Mouse (Mus musculus): ENCODE results near the gene Kat2b. TPM values are rescaled to one million over a fixed set of nuclear protein-coding genes. Genes with fewer than 3 reads are reported as not detected.
"Not testable (repeated sequence)": the region's sequence is repeated elsewhere in the genome, so short reads cannot be mapped to it uniquely, and the experiment has no call there.

Gene Kat2b
- 12.5 and 13.1 TPM in 2 replicates for polyA plus RNA-seq (2012; rRNA removed)

GRCm38 (mm10) chr17:53566161-53566918 is at the start of gene Kat2b:
TSS of gene Kat2b (plus strand) at chr17:53566861.
- TF ChIP-seq CTCF (IDR thresholded peaks at IDR 0.05; ENCODE audit: borderline replicate concordance, extremely low read depth, insufficient read depth, insufficient read length) (no peak), POLR2A (IDR thresholded peaks at IDR 0.05; ENCODE audit: borderline replicate concordance, extremely low read depth, insufficient read depth, insufficient read length, poor library complexity, severe bottlenecking) (no peak)
- DNase-seq (ENCODE audit: low read depth), result peak; percentile 79

- TF ChIP-seq POLR2A (IDR thresholded peaks at IDR 0.05; ENCODE audit: borderline replicate concordance, extremely low read depth, insufficient read depth, insufficient read length, poor library complexity, severe bottlenecking), result no peak
- TF ChIP-seq CTCF (IDR thresholded peaks at IDR 0.05; ENCODE audit: borderline replicate concordance, extremely low read depth, insufficient read depth, insufficient read length), result no peak
Observed at GRCm38 (mm10) chr17:53519364-53519763, 47.3 kb upstream of the Kat2b start.

GRCm38 (mm10) chr17:53520509-53520908 is 46.2 kb upstream of the Kat2b start:
- no peak for DNase-seq (ENCODE audit: low read depth)
- TF ChIP-seq POLR2A (IDR thresholded peaks at IDR 0.05; ENCODE audit: borderline replicate concordance, extremely low read depth, insufficient read depth, insufficient read length, poor library complexity, severe bottlenecking), result no peak
- no peak for TF ChIP-seq CTCF (IDR thresholded peaks at IDR 0.05; ENCODE audit: borderline replicate concordance, extremely low read depth, insufficient read depth, insufficient read length)

More at GRCm38 (mm10) chr17:53519364-53519763, 47.3 kb upstream of the Kat2b start:
- no peak for DNase-seq (ENCODE audit: low read depth)

GRCm38 (mm10) chr17:53528034-53528433 is 38.6 kb upstream of the Kat2b start:
- TF ChIP-seq POLR2A (IDR thresholded peaks at IDR 0.05; ENCODE audit: borderline replicate concordance, extremely low read depth, insufficient read depth, insufficient read length, poor library complexity, severe bottlenecking) (no peak), CTCF (IDR thresholded peaks at IDR 0.05; ENCODE audit: borderline replicate concordance, extremely low read depth, insufficient read depth, insufficient read length) (no peak)
- no peak for DNase-seq (ENCODE audit: low read depth)

GRCm38 (mm10) chr17:53531160-53531559 is 35.5 kb upstream of the Kat2b start:
- no peak for TF ChIP-seq CTCF (IDR thresholded peaks at IDR 0.05; ENCODE audit: borderline replicate concordance, extremely low read depth, insufficient read depth, insufficient read length)
- TF ChIP-seq POLR2A (IDR thresholded peaks at IDR 0.05; ENCODE audit: borderline replicate concordance, extremely low read depth, insufficient read depth, insufficient read length, poor library complexity, severe bottlenecking), result no peak
- no peak for DNase-seq (ENCODE audit: low read depth)

- DNase-seq (ENCODE audit: low read depth), result no peak
Observed at GRCm38 (mm10) chr17:53532425-53532824, 34.2 kb upstream of the Kat2b start.

GRCm38 (mm10) chr17:53539351-53539750 is 27.3 kb upstream of the Kat2b start, which contains the start of gene Pp2d1:
TSS of gene Pp2d1 (minus strand) at chr17:53539451.
- DNase-seq (ENCODE audit: low read depth), result not testable (repeated sequence)

More at GRCm38 (mm10) chr17:53532425-53532824, 34.2 kb upstream of the Kat2b start:
- TF ChIP-seq CTCF (IDR thresholded peaks at IDR 0.05; ENCODE audit: borderline replicate concordance, extremely low read depth, insufficient read depth, insufficient read length), result no peak

- DNase-seq (ENCODE audit: low read depth), result no peak
- no peak for TF ChIP-seq CTCF (IDR thresholded peaks at IDR 0.05; ENCODE audit: borderline replicate concordance, extremely low read depth, insufficient read depth, insufficient read length)
- TF ChIP-seq POLR2A (IDR thresholded peaks at IDR 0.05; ENCODE audit: borderline replicate concordance, extremely low read depth, insufficient read depth, insufficient read length, poor library complexity, severe bottlenecking), result no peak
Observed at GRCm38 (mm10) chr17:53542536-53542935, 24.1 kb upstream of the Kat2b start.

- peak; percentile 68 for DNase-seq (ENCODE audit: low read depth)
- TF ChIP-seq CTCF (IDR thresholded peaks at IDR 0.05; ENCODE audit: borderline replicate concordance, extremely low read depth, insufficient read depth, insufficient read length), result no peak
Observed at GRCm38 (mm10) chr17:53543591-53544324, 22.9 kb upstream of the Kat2b start.

- TF ChIP-seq CTCF (IDR thresholded peaks at IDR 0.05; ENCODE audit: borderline replicate concordance, extremely low read depth, insufficient read depth, insufficient read length) (no peak), POLR2A (IDR thresholded peaks at IDR 0.05; ENCODE audit: borderline replicate concordance, extremely low read depth, insufficient read depth, insufficient read length, poor library complexity, severe bottlenecking) (no peak)
- peak; percentile 84 for DNase-seq (ENCODE audit: low read depth)
Observed at GRCm38 (mm10) chr17:53551306-53552299, 15.1 kb upstream of the Kat2b start.

GRCm38 (mm10) chr17:53554088-53554487 is 12.6 kb upstream of the Kat2b start:
- DNase-seq (ENCODE audit: low read depth), result peak; percentile 20
- peak; percentile 51; the same call in 1 of the 2 replicates for TF ChIP-seq CTCF (IDR thresholded peaks at IDR 0.05; ENCODE audit: borderline replicate concordance, extremely low read depth, insufficient read depth, insufficient read length)
- TF ChIP-seq POLR2A (IDR thresholded peaks at IDR 0.05; ENCODE audit: borderline replicate concordance, extremely low read depth, insufficient read depth, insufficient read length, poor library complexity, severe bottlenecking), result no peak
